Mouse (Mus musculus): Measurements from ENCODE around the gene Ace. TPM values are rescaled to one million over a fixed set of nuclear protein-coding genes. Genes with fewer than 3 reads are reported as not detected.

Ace gene
- polyA plus RNA-seq, 1 experiment, result 892 TPM

GRCm38 (mm10) chr11:105946694-105947154 lies 21.0 kb upstream of the Ace start:
- H3K4me3 ChIP-seq (ENCODE audit: low read depth, low read length), result peak overlapping the region; percentile 31
- H3K4me1 ChIP-seq (ENCODE audit: control insufficient read depth, insufficient read depth, insufficient read length, low read length), result peaks cover 46% of the 10 kb centered on the region
- H3K36me3 ChIP-seq (ENCODE audit: control insufficient read depth, insufficient read depth, low read length), result no peaks in the 10 kb centered on the region
- peak overlapping the region; percentile 98 for H3K27ac ChIP-seq (ENCODE audit: insufficient read depth, low read depth, low read length)
- 26% methylated on average over 11 of the region's 11 CpGs for WGBS
- no peaks in the 10 kb centered on the region for H3K27me3 ChIP-seq (ENCODE audit: control insufficient read depth, insufficient read depth, low read length)
- no peak for TF ChIP-seq CTCF (IDR thresholded peaks at IDR 0.05; ENCODE audit: extremely low read depth, insufficient read length, insufficient replicate concordance, low read depth, low read length)
- TF ChIP-seq POLR2A (IDR thresholded peaks at IDR 0.05; ENCODE audit: low read depth, low read length), result no peak

- WGBS, result 52% methylated on average over 2 of the region's 2 CpGs
- no peak for TF ChIP-seq CTCF (IDR thresholded peaks at IDR 0.05; ENCODE audit: extremely low read depth, insufficient read length, insufficient replicate concordance, low read depth, low read length)
- TF ChIP-seq POLR2A (IDR thresholded peaks at IDR 0.05; ENCODE audit: low read depth, low read length), result no peak
- no peaks in the 10 kb centered on the region for H3K36me3 ChIP-seq (ENCODE audit: control insufficient read depth, insufficient read depth, low read length)
- peaks cover 53% of the 10 kb centered on the region for H3K4me1 ChIP-seq (ENCODE audit: control insufficient read depth, insufficient read depth, insufficient read length, low read length)
- no peaks in the 10 kb centered on the region for H3K27me3 ChIP-seq (ENCODE audit: control insufficient read depth, insufficient read depth, low read length)
- no peak overlapping the region for H3K4me3 ChIP-seq (ENCODE audit: low read depth, low read length)
- peak overlapping the region; percentile 92 for H3K27ac ChIP-seq (ENCODE audit: insufficient read depth, low read depth, low read length)
Measured at GRCm38 (mm10) chr11:105948255-105948654, 19.5 kb upstream of the Ace start.

GRCm38 (mm10) chr11:105950519-105950918 lies 17.2 kb upstream of the Ace start:
- H3K4me3 ChIP-seq (ENCODE audit: low read depth, low read length), result no peak overlapping the region
- H3K36me3 ChIP-seq (ENCODE audit: control insufficient read depth, insufficient read depth, low read length), result no peaks in the 10 kb centered on the region
- peaks cover 54% of the 10 kb centered on the region for H3K4me1 ChIP-seq (ENCODE audit: control insufficient read depth, insufficient read depth, insufficient read length, low read length)
- 29% methylated on average over 4 of the region's 4 CpGs for WGBS
- H3K27me3 ChIP-seq (ENCODE audit: control insufficient read depth, insufficient read depth, low read length), result no peaks in the 10 kb centered on the region
- TF ChIP-seq CTCF (IDR thresholded peaks at IDR 0.05; ENCODE audit: extremely low read depth, insufficient read length, insufficient replicate concordance, low read depth, low read length) (no peak), POLR2A (IDR thresholded peaks at IDR 0.05; ENCODE audit: low read depth, low read length) (no peak)
- peak overlapping the region; percentile 89 for H3K27ac ChIP-seq (ENCODE audit: insufficient read depth, low read depth, low read length)

GRCm38 (mm10) chr11:105951601-105952044 lies 16.1 kb upstream of the Ace start:
- peak overlapping the region; percentile 89; the same call in 1 of the 2 replicates for H3K27ac ChIP-seq (ENCODE audit: insufficient read depth, low read depth, low read length)
- no peak overlapping the region for H3K4me3 ChIP-seq (ENCODE audit: low read depth, low read length)
- no peaks in the 10 kb centered on the region for H3K27me3 ChIP-seq (ENCODE audit: control insufficient read depth, insufficient read depth, low read length)
- H3K4me1 ChIP-seq (ENCODE audit: control insufficient read depth, insufficient read depth, insufficient read length, low read length), result peaks cover 46% of the 10 kb centered on the region
- 69% methylated on average over 3 of the region's 3 CpGs for WGBS
- no peaks in the 10 kb centered on the region for H3K36me3 ChIP-seq (ENCODE audit: control insufficient read depth, insufficient read depth, low read length)
- TF ChIP-seq POLR2A (IDR thresholded peaks at IDR 0.05; ENCODE audit: low read depth, low read length) (no peak), CTCF (IDR thresholded peaks at IDR 0.05; ENCODE audit: extremely low read depth, insufficient read length, insufficient replicate concordance, low read depth, low read length) (no peak)

- no peaks in the 10 kb centered on the region for H3K27me3 ChIP-seq (ENCODE audit: control insufficient read depth, insufficient read depth, low read length)
- H3K4me3 ChIP-seq (ENCODE audit: low read depth, low read length), result no peak overlapping the region
- H3K4me1 ChIP-seq (ENCODE audit: control insufficient read depth, insufficient read depth, insufficient read length, low read length), result peaks cover 43% of the 10 kb centered on the region
- no peaks in the 10 kb centered on the region for H3K36me3 ChIP-seq (ENCODE audit: control insufficient read depth, insufficient read depth, low read length)
- 74% methylated on average over 9 of the region's 9 CpGs for WGBS
- TF ChIP-seq CTCF (IDR thresholded peaks at IDR 0.05; ENCODE audit: extremely low read depth, insufficient read length, insufficient replicate concordance, low read depth, low read length), result no peak
- TF ChIP-seq POLR2A (IDR thresholded peaks at IDR 0.05; ENCODE audit: low read depth, low read length), result no peak
- H3K27ac ChIP-seq (ENCODE audit: insufficient read depth, low read depth, low read length), result peak overlapping the region; percentile 89; the same call in 1 of the 2 replicates
Measured at GRCm38 (mm10) chr11:105952111-105952510, 15.6 kb upstream of the Ace start.

GRCm38 (mm10) chr11:105952911-105953386 lies 14.8 kb upstream of the Ace start, which contains the start of gene Cyb561:
Gene Cyb561 (minus strand): TSS chr11:105953336.
- H3K36me3 ChIP-seq (ENCODE audit: control insufficient read depth, insufficient read depth, low read length), result no peaks in the 10 kb centered on the region
- peaks cover 38% of the 10 kb centered on the region for H3K4me1 ChIP-seq (ENCODE audit: control insufficient read depth, insufficient read depth, insufficient read length, low read length)
- TF ChIP-seq POLR2A (IDR thresholded peaks at IDR 0.05; ENCODE audit: low read depth, low read length), result no peak
- TF ChIP-seq CTCF (IDR thresholded peaks at IDR 0.05; ENCODE audit: extremely low read depth, insufficient read length, insufficient replicate concordance, low read depth, low read length), result no peak
- WGBS, result 75% methylated on average over 12 of the region's 12 CpGs
- H3K27me3 ChIP-seq (ENCODE audit: control insufficient read depth, insufficient read depth, low read length), result no peaks in the 10 kb centered on the region
- peak within 1 kb of the TSS; percentile 84 for H3K27ac ChIP-seq (ENCODE audit: insufficient read depth, low read depth, low read length)
- peak within 1 kb of the TSS; percentile 16; the same call in 1 of the 2 replicates for H3K4me3 ChIP-seq (ENCODE audit: low read depth, low read length)

- Histone ChIP-seq H3K36me3 (ENCODE audit: control insufficient read depth, insufficient read depth, low read length) (no peaks in the 10 kb centered on the region), H3K27ac (ENCODE audit: insufficient read depth, low read depth, low read length) (peak overlapping the region; percentile 84), H3K4me3 (ENCODE audit: low read depth, low read length) (peak overlapping the region; percentile 16; the same call in 1 of the 2 replicates), H3K27me3 (ENCODE audit: control insufficient read depth, insufficient read depth, low read length) (no peaks in the 10 kb centered on the region), H3K4me1 (ENCODE audit: control insufficient read depth, insufficient read depth, insufficient read length, low read length) (peaks cover 35% of the 10 kb centered on the region)
- TF ChIP-seq CTCF (IDR thresholded peaks at IDR 0.05; ENCODE audit: extremely low read depth, insufficient read length, insufficient replicate concordance, low read depth, low read length) (no peak), POLR2A (IDR thresholded peaks at IDR 0.05; ENCODE audit: low read depth, low read length) (no peak)
- WGBS, result 18% methylated on average over 6 of the region's 6 CpGs
Measured at GRCm38 (mm10) chr11:105953402-105953801, 14.3 kb upstream of the Ace start.
